Mouse (Mus musculus): ENCODE measurements around the gene Prickle1.

- no peak for TF ChIP-seq POLR2A (IDR thresholded peaks at IDR 0.05; ENCODE audit: borderline replicate concordance, low read depth, low read length)
- TF ChIP-seq CTCF (IDR thresholded peaks at IDR 0.05; ENCODE audit: low read depth, low read length), result no peak
These were observed 78.6 kb downstream of the Prickle1 start for GRCm38 (mm10) chr15:93517022-93517565.
